Mouse (Mus musculus) naive thymus-derived CD4-positive, alpha-beta T cell, adult 2 months (primary cell): Measurements from ENCODE around the gene Mcur1.
A peak's percentile ranks its signal among the peaks of the same experiment; 100 is the strongest.

ENCODE experiments used
- DNase-seq: peaks from one replicate; pipeline ENCODE4 v3.0.0-alpha.2; 2011; ENCODE audit warnings: low read depth

The Mcur1 gene

GRCm38 (mm10) chr13:43565346-43565745, 5.4 kb upstream of the Mcur1 start:
- DNase-seq = peak; percentile 89

- DNase-seq = no peak
Measured at GRCm38 (mm10) chr13:43564733-43565132, 4.7 kb upstream of the Mcur1 start.

GRCm38 (mm10) chr13:43562726-43563125, 2.7 kb upstream of the Mcur1 start:
- DNase-seq = no peak

GRCm38 (mm10) chr13:43560458-43561411, 744 bp upstream of the Mcur1 start:
- peak; percentile 41 for DNase-seq

- DNase-seq = no peak
Measured at GRCm38 (mm10) chr13:43558959-43559358, 1.0 kb downstream of the Mcur1 start.

GRCm38 (mm10) chr13:43558357-43558756, 1.6 kb downstream of the Mcur1 start:
- DNase-seq = no peak

GRCm38 (mm10) chr13:43556913-43557542, 3.0 kb downstream of the Mcur1 start:
- no peak for DNase-seq

GRCm38 (mm10) chr13:43555321-43555720, 4.7 kb downstream of the Mcur1 start:
- no peak for DNase-seq

GRCm38 (mm10) chr13:43554827-43555226, 5.2 kb downstream of the Mcur1 start:
- DNase-seq = peak; percentile 80

- DNase-seq = no peak
Measured at GRCm38 (mm10) chr13:43550676-43551075, 9.3 kb downstream of the Mcur1 start.

GRCm38 (mm10) chr13:43549870-43550269, 10.1 kb downstream of the Mcur1 start:
- DNase-seq = peak; percentile 28

- no peak for DNase-seq
Measured at GRCm38 (mm10) chr13:43549078-43549698, 10.8 kb downstream of the Mcur1 start.

GRCm38 (mm10) chr13:43548617-43549016, 11.4 kb downstream of the Mcur1 start:
- no peak for DNase-seq

GRCm38 (mm10) chr13:43546861-43547260, 13.1 kb downstream of the Mcur1 start:
- DNase-seq = peak; percentile 88

GRCm38 (mm10) chr13:43540205-43540815, 19.7 kb downstream of the Mcur1 start:
- no peak for DNase-seq

GRCm38 (mm10) chr13:43539409-43539808, 20.6 kb downstream of the Mcur1 start:
- no peak for DNase-seq

GRCm38 (mm10) chr13:43537854-43538253, 22.1 kb downstream of the Mcur1 start:
- DNase-seq = no peak

GRCm38 (mm10) chr13:43534015-43534414, 26.0 kb downstream of the Mcur1 start:
- no peak for DNase-seq

GRCm38 (mm10) chr13:43530832-43531693, 28.9 kb downstream of the Mcur1 start:
- DNase-seq = no peak

GRCm38 (mm10) chr13:43530129-43530831, 29.7 kb downstream of the Mcur1 start:
- DNase-seq = no peak

- DNase-seq = no peak
Measured at GRCm38 (mm10) chr13:43526289-43526688, 33.7 kb downstream of the Mcur1 start.
